Mouse (Mus musculus) B cell, adult 67 days (primary cell): Measurements from ENCODE around the gene Mbl1. TPM values are rescaled to one million over a fixed set of nuclear protein-coding genes. Genes with fewer than 3 reads are reported as not detected.

Experiments
- total RNA-seq, 2 experiments: library from RNA; stranded (reverse); gene quantifications; 4 replicates each; pipeline ENCODE4 v1.2.4; 2023

The Mbl1 gene
- not detected for total RNA-seq

DNA sequence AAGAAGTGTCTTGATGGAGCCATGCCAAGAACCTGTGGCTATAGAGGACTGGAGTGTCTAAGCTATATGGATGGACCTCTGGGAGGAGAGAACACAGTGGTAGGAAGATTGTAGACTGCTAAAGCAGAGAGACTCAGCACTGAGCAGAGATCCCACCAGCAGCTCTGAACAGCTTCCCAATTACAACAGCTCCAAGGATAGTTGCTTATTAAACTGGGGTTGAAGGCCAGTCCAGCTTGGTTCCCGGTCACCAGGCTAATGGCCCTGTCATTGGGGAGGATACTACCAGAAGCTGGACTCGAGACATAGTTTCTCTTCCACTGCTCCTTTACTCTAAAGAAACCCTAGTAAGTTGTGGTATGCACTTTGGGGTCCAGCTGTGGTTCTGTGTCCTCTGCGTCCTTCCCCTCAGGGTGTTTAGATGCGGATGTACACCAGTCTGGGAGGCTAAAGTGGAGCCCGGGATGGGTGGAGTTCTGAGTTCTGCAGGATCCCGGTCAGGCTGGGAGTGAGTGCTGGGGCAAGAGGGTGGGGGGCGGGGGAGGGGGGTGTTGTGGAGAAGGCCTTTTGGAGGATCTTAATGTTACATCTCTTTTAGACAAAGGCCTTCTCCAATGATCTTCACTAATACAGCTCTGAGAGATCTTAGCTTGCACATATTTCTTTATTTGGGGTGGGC is at the start of gene Mbl1:
TSS of gene Mbl1 (plus strand) at position 239 of the 679 bp plus-strand sequence.

GRCm38 (mm10) chr14:41104853-41105444 is 46.3 kb upstream of the Mbl1 start, which contains the start of gene Mat1a:
TSS of gene Mat1a (plus strand) at chr14:41105035.

GRCm38 (mm10) chr14:41131540-41131939 is 19.7 kb upstream of the Mbl1 start, which contains the start of gene Sftpa1:
TSS of gene Sftpa1 (plus strand) at chr14:41131782.

DNA sequence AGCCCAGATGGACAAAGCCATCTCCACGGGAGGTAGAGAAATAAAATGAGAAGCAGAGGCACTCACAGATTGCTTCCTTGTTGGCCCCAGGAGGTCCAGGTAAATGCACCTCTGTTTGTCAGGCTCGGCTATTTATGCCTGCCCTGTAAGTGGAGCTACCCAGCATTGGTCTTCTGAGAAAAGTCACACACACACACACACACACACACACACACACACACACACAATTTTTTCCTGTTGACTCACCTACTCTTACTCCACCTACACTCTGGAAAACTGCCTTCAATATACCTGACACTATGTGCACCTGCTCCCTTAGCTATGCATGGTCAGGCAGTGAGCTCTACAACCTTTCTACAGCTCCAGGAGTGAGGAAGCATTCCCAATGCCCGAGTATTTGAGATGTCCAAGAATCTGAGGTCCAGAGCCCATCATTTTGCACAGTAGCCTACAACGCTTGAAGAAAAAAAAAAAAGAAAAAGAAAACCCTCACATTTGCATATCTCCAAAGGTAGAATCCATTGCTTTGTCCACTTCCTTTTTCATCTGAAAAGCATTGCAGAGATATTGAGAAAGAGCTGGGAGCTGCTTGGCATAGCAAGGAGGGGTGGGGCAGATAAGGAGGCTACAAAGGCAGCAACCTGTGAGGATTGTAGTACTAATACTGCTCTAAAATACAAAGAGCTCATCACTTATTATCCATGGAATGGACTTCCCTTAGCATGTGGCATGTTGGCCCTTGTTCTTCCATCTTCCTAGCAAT is 34.0 kb downstream of the Mbl1 start, which contains the start of gene Sftpd:
TSS of gene Sftpd (minus strand) at position 91 of the 763 bp plus-strand sequence.

Other genes with a start within 250 kb of the Mbl1 start
- 10 to 100 TPM; 53.6 to 74.1 TPM for gene Tspan14, start 184.7 kb upstream of the Mbl1 start, total RNA-seq
- gene Fam213a, start 137.7 kb upstream of the Mbl1 start, total RNA-seq: 10 to 100 TPM; 20.4 to 22.9 TPM
- not detected for gene Dydc2, start 82.2 kb upstream of the Mbl1 start, total RNA-seq
- gene Dydc1, start 78.5 kb upstream of the Mbl1 start, total RNA-seq: not detected
- gene Mat1a, start 46.4 kb upstream of the Mbl1 start, total RNA-seq: not detected
- gene Sftpa1, start 19.7 kb upstream of the Mbl1 start, total RNA-seq: not detected
- not detected for gene Sftpd, start 33.7 kb downstream of the Mbl1 start, total RNA-seq
- gene Gm2832, start 127.3 kb downstream of the Mbl1 start, total RNA-seq: not detected
- gene Gm5798, start 197.2 kb downstream of the Mbl1 start, total RNA-seq: not detected
- gene Gm7945, start 234.9 kb downstream of the Mbl1 start, total RNA-seq: not detected